Mouse (Mus musculus): ENCODE measurements around the gene Guca1a. TPM values are rescaled to one million over a fixed set of nuclear protein-coding genes. Genes with fewer than 3 reads are reported as not detected.
"Not testable (repeated sequence)": the region's sequence is repeated elsewhere in the genome, so short reads cannot be mapped to it uniquely, and the experiment has no call there.

The Guca1a gene
- under 1 TPM in 1 of 2 experiments, not detected in 1; 0.43 TPM for total RNA-seq (2021)
- long read RNA-seq, experiment 1, partial matches to known transcripts: 1 of 1 reads
- long read RNA-seq, experiment 1, other reads (novel, unspliced or antisense): 0 of 1 reads
- long read RNA-seq, experiment 2, partial matches to known transcripts: 0 of 1 reads
- long read RNA-seq, experiment 2, other reads (novel, unspliced or antisense): 0 of 1 reads

- no peak for DNase-seq
Observed at GRCm38 (mm10) chr17:47400451-47400850, at the start of gene Guca1a. Gene Guca1a (minus strand): TSS chr17:47400584.

GRCm38 (mm10) chr17:47449432-47449831, 49.0 kb upstream of the Guca1a start:
- no peak for DNase-seq

GRCm38 (mm10) chr17:47448523-47449372, 48.4 kb upstream of the Guca1a start:
- no peak for DNase-seq

GRCm38 (mm10) chr17:47446561-47446960, 46.2 kb upstream of the Guca1a start:
- no peak for DNase-seq

- DNase-seq: no peak
Observed at GRCm38 (mm10) chr17:47446025-47446424, 45.6 kb upstream of the Guca1a start.

- DNase-seq: no peak
Observed at GRCm38 (mm10) chr17:47445518-47445917, 45.1 kb upstream of the Guca1a start.

- DNase-seq: no peak
Observed at GRCm38 (mm10) chr17:47444113-47444512, 43.7 kb upstream of the Guca1a start.

GRCm38 (mm10) chr17:47442271-47442670, 41.9 kb upstream of the Guca1a start:
- no peak for DNase-seq

- no peak for DNase-seq
Observed at GRCm38 (mm10) chr17:47441296-47442051, 41.1 kb upstream of the Guca1a start.

GRCm38 (mm10) chr17:47440359-47440890, 40.0 kb upstream of the Guca1a start:
- no peak for DNase-seq

GRCm38 (mm10) chr17:47439396-47440028, 39.1 kb upstream of the Guca1a start:
- DNase-seq: no peak

GRCm38 (mm10) chr17:47438611-47439010, 38.2 kb upstream of the Guca1a start:
- no peak for DNase-seq

- DNase-seq: no peak
Observed at GRCm38 (mm10) chr17:47436907-47437547, 36.6 kb upstream of the Guca1a start, which contains the start of gene 1700001C19Rik. Gene 1700001C19Rik (minus strand): TSS chr17:47437376.

- peak; percentile 17 for DNase-seq
Observed at GRCm38 (mm10) chr17:47436156-47436906, 35.9 kb upstream of the Guca1a start, which contains the start of gene AI661453. Gene AI661453 (plus strand): TSS chr17:47436615.

- DNase-seq: no peak
Observed at GRCm38 (mm10) chr17:47430815-47431214, 30.4 kb upstream of the Guca1a start.

- no peak for DNase-seq
Observed at GRCm38 (mm10) chr17:47428831-47429304, 28.5 kb upstream of the Guca1a start.

- DNase-seq: no peak
Observed at GRCm38 (mm10) chr17:47427316-47427715, 26.9 kb upstream of the Guca1a start.

- no peak for DNase-seq
Observed at GRCm38 (mm10) chr17:47424186-47424585, 23.8 kb upstream of the Guca1a start.

GRCm38 (mm10) chr17:47422616-47423015, 22.2 kb upstream of the Guca1a start:
- not testable (repeated sequence) for DNase-seq

- DNase-seq: no peak
Observed at GRCm38 (mm10) chr17:47421566-47421965, 21.2 kb upstream of the Guca1a start.

Measured in gastrocnemius, postnatal 25 days (tissue).